In genomic region chr16:45623230-45623629, GRCm38 (mm10) we compare ENCODE assay signal across 33 mouse cellular contexts. TPM values are rescaled to one million over a fixed set of nuclear protein-coding genes. Genes with fewer than 3 reads are reported as not detected.
DNase-seq lines count a peak whose midpoint lies in the region; ATAC-seq and TF ChIP-seq lines count a peak whose summit lies in the region.
"Had no signal": no experiment of that assay in that cellular context is flagged by ENCODE, and none has a peak within 500 bp of the region (broad histone marks: within the 10 kb centered on the region; RNA-seq: fewer than 3 reads in every experiment).

No protein-coding gene starts in this region.

- no peak overlapping the region for H3K9ac ChIP-seq in forebrain, postnatal 0 days
- H3K9ac ChIP-seq: embryonic facial prominence, embryonic 13.5 days; heart, embryonic 12.5 days; hindbrain, embryonic 15.5 days; liver, embryonic 15.5 days; midbrain, embryonic 15.5 days had no signal

- no peaks in the 10 kb centered on the region for H3K9me3 ChIP-seq in forebrain, postnatal 0 days (ENCODE audit: low read length)
- H3K9me3 ChIP-seq: embryonic facial prominence, embryonic 13.5 days; forebrain, embryonic 10.5 days; G1E; heart, embryonic 12.5 days; hindbrain, embryonic 10.5 days; hindbrain, embryonic 15.5 days; liver, embryonic 15.5 days; midbrain, embryonic 10.5 days; midbrain, embryonic 15.5 days had no signal

- TF ChIP-seq CTCF in kidney, adult 2 months (conservative IDR thresholded peaks at IDR 0.05; ENCODE audit: insufficient read depth, insufficient read length, low read depth, low read length), result no peak
- TF ChIP-seq CTCF in forebrain, postnatal 0 days (IDR thresholded peaks at IDR 0.05; ENCODE audit: low read depth), result no peak

- ATAC-seq in megakaryocyte, adult 5-6 weeks (ENCODE audit: poor library complexity, severe bottlenecking), result 0 out of 2 replicates have a peak, but pooled peaks have one; percentile 27
- ATAC-seq in forebrain, postnatal 0 days, result no peak
- ATAC-seq: lung, postnatal 0 days; midbrain, embryonic 15.5 days had no signal

- no peak overlapping the region for H3K27ac ChIP-seq in kidney, adult 2 months (ENCODE audit: insufficient read depth, low read depth, low read length)
- H3K27ac ChIP-seq in forebrain, postnatal 0 days (ENCODE audit: low read depth, low read length), result no peak overlapping the region
- H3K27ac ChIP-seq: embryonic facial prominence, embryonic 13.5 days; forebrain, embryonic 10.5 days; hindbrain, embryonic 10.5 days; hindbrain, embryonic 15.5 days; layer of hippocampus, adult 2 months; liver, embryonic 15.5 days; midbrain, embryonic 10.5 days; midbrain, embryonic 15.5 days; stomach, postnatal 0 days had no signal

- H3K27me3 ChIP-seq in kidney, adult 2 months (replicated peaks; ENCODE audit: control insufficient read depth, insufficient read depth, low read length), result no peaks in the 10 kb centered on the region
- no peaks in the 10 kb centered on the region for H3K27me3 ChIP-seq in forebrain, postnatal 0 days (ENCODE audit: insufficient read depth, low read length)
- H3K27me3 ChIP-seq: embryonic facial prominence, embryonic 13.5 days; heart, embryonic 12.5 days; hindbrain, embryonic 15.5 days; liver, embryonic 15.5 days; midbrain, embryonic 15.5 days had no signal

- WGBS in kidney, adult 2 months, result 86% methylated on average over 4 of the region's 4 CpGs
- 92% methylated on average over 4 of the region's 4 CpGs for WGBS in forebrain, postnatal 0 days

- no peaks in the 10 kb centered on the region for H3K36me3 ChIP-seq in kidney, adult 2 months (ENCODE audit: control insufficient read depth, insufficient read depth, low read length)
- H3K36me3 ChIP-seq in forebrain, postnatal 0 days (ENCODE audit: insufficient read depth), result no peaks in the 10 kb centered on the region
- H3K36me3 ChIP-seq: embryonic facial prominence, embryonic 13.5 days; forebrain, embryonic 10.5 days; G1E; heart, embryonic 12.5 days; hindbrain, embryonic 10.5 days; hindbrain, embryonic 15.5 days; liver, embryonic 15.5 days; midbrain, embryonic 10.5 days; midbrain, embryonic 15.5 days had no signal

- no peak overlapping the region for H3K4me3 ChIP-seq in kidney, adult 2 months (ENCODE audit: insufficient read depth, low read depth, low read length)
- H3K4me3 ChIP-seq in forebrain, postnatal 0 days (ENCODE audit: low read depth, low read length), result no peak overlapping the region
- H3K4me3 ChIP-seq: embryonic facial prominence, embryonic 13.5 days; forebrain, embryonic 10.5 days; heart, embryonic 12.5 days; hindbrain, embryonic 10.5 days; hindbrain, embryonic 15.5 days; layer of hippocampus, adult 2 months; liver, embryonic 15.5 days; midbrain, embryonic 10.5 days; midbrain, embryonic 15.5 days had no signal

- peak; percentile 58 for DNase-seq in MEL-GATA-1-ER (ENCODE audit: extremely low read depth, low read depth)
- DNase-seq in liver, result peak; percentile 10
- DNase-seq in kidney, adult 2 months, result no peak
- DNase-seq in cerebellum, postnatal 25 days, result no peak
- DNase-seq in forebrain, postnatal 0 days, result no peak
- DNase-seq: adrenal gland, postnatal 14 days; cerebellum, adult 11 months; cerebellum, adult 9-10 months; gastrocnemius, postnatal 14 days; heart, adult 18-20 months; kidney, adult 18-20 months; kidney, postnatal 36 days; left cerebral cortex, postnatal 4 days; lung, postnatal 4 days; right cerebral cortex, postnatal 25 days; thymus, adult 18-20 months; thymus, postnatal 4 days had no signal

- no peak overlapping the region for H3K4me2 ChIP-seq in forebrain, postnatal 0 days (ENCODE audit: low read depth)
- H3K4me2 ChIP-seq: embryonic facial prominence, embryonic 13.5 days; heart, embryonic 12.5 days; hindbrain, embryonic 15.5 days; liver, embryonic 15.5 days; midbrain, embryonic 15.5 days had no signal

- H3K4me1 ChIP-seq in kidney, adult 2 months (ENCODE audit: control insufficient read depth, insufficient read depth, low read length), result no peaks in the 10 kb centered on the region
- H3K4me1 ChIP-seq in forebrain, postnatal 0 days (ENCODE audit: insufficient read depth), result no peaks in the 10 kb centered on the region
- H3K4me1 ChIP-seq: embryonic facial prominence, embryonic 13.5 days; forebrain, embryonic 10.5 days; hindbrain, embryonic 10.5 days; hindbrain, embryonic 15.5 days; midbrain, embryonic 10.5 days; midbrain, embryonic 15.5 days had no signal

- no peak for TF ChIP-seq POLR2A in kidney, adult 2 months (IDR thresholded peaks at IDR 0.05; ENCODE audit: low read depth, low read length)

RNA-seq across cellular contexts. Expression of gene Gcsam, which starts 13.1 kb away (rescaled TPM):
- total RNA-seq in megakaryocyte, adult 5-6 weeks (2015), result not detected in 2 replicates
- not detected in 2 replicates for total RNA-seq in megakaryocyte, adult 5-6 weeks (2017)
- polyA plus RNA-seq in kidney, adult 2 months (2012; rRNA removed), result 0.11 and 0.44 TPM in 2 replicates
- total RNA-seq in forebrain, postnatal 0 days (2014; rRNA removed), result not detected in 2 replicates
- polyA plus RNA-seq in forebrain, postnatal 0 days (2015; fragmentation: Nextera tagmentation; extraction: Ambion mirVana), result not detected in 2 replicates
- total RNA-seq: adrenal gland, postnatal 14 days; layer of hippocampus, adult 2 months; layer of hippocampus, postnatal 25 days; left cerebral cortex, postnatal 4 days had no signal
- polyA plus RNA-seq: G1E; hindbrain, embryonic 15.5 days; midbrain, embryonic 15.5 days had no signal

RNA-seq across cellular contexts. Expression of gene BC016579, which starts 30.6 kb away (rescaled TPM):
- total RNA-seq in megakaryocyte, adult 5-6 weeks (2015), result 0.71 and 0.98 TPM in 2 replicates
- total RNA-seq in megakaryocyte, adult 5-6 weeks (2017), result 0.07 TPM in 1 of 2 replicates, not detected in the other
- polyA plus RNA-seq in kidney, adult 2 months (2012; rRNA removed), result 0.05 and 0.07 TPM in 2 replicates
- total RNA-seq in forebrain, postnatal 0 days (2014; rRNA removed), result 0.23 TPM in 1 of 2 replicates, not detected in the other
- not detected in 2 replicates for polyA plus RNA-seq in forebrain, postnatal 0 days (2015; fragmentation: Nextera tagmentation; extraction: Ambion mirVana)
- total RNA-seq: adrenal gland, postnatal 14 days; gastrocnemius, postnatal 14 days; heart, adult 18-20 months; left cerebral cortex, postnatal 4 days; neutrophil, adult 5-6 weeks had no signal
- polyA plus RNA-seq: G1E; heart, postnatal 0 days; hindbrain, embryonic 10.5 days; hindbrain, embryonic 15.5 days; midbrain, embryonic 15.5 days had no signal

Comparison
In these comparisons a context has a peak if more than half of its experiments do, and no peak if none do; other contexts are left out.
1. DNase-seq: peak in MEL-GATA-1-ER (single experiment) and liver (single experiment); none in kidney, adult 2 months (single experiment), cerebellum, postnatal 25 days (0 of 2) and forebrain, postnatal 0 days (single experiment).